ENCODE assay signal across 10 mouse cellular contexts in genomic region chr8:88631081-88631480, GRCm38 (mm10). TPM values are rescaled to one million over a fixed set of nuclear protein-coding genes. Genes with fewer than 3 reads are reported as not detected.
DNase-seq lines count a peak whose midpoint lies in the region; ATAC-seq and TF ChIP-seq lines count a peak whose summit lies in the region.
"Had no signal": no experiment of that assay in that cellular context is flagged by ENCODE, and none has a peak within 500 bp of the region (broad histone marks: within the 10 kb centered on the region; RNA-seq: fewer than 3 reads in every experiment).

No protein-coding gene starts in this region.

- no peak overlapping the region for H3K4me2 ChIP-seq in hindbrain, postnatal 0 days (ENCODE audit: low read depth, low read length)
- no peak overlapping the region for H3K4me2 ChIP-seq in hindbrain, embryonic 13.5 days
- H3K4me2 ChIP-seq: heart, embryonic 15.5 days; lung, embryonic 15.5 days had no signal

- TF ChIP-seq POLR2A in brain, embryonic 14.5 days (IDR thresholded peaks at IDR 0.05; ENCODE audit: borderline replicate concordance, extremely low read depth, insufficient read depth, insufficient read length, poor library complexity, severe bottlenecking): no peak

- H3K27me3 ChIP-seq in hindbrain, postnatal 0 days (ENCODE audit: insufficient read depth, low read length): no peaks in the 10 kb centered on the region
- peaks cover 24% of the 10 kb centered on the region for H3K27me3 ChIP-seq in hindbrain, embryonic 13.5 days

- no peak overlapping the region for H3K9ac ChIP-seq in hindbrain, postnatal 0 days (replicated peaks; ENCODE audit: low read length)
- no peak overlapping the region for H3K9ac ChIP-seq in hindbrain, embryonic 13.5 days
- H3K9ac ChIP-seq: heart, embryonic 15.5 days; lung, embryonic 15.5 days had no signal

- H3K4me1 ChIP-seq in hindbrain, postnatal 0 days (ENCODE audit: insufficient read depth, low read length): no peaks in the 10 kb centered on the region
- H3K4me1 ChIP-seq in hindbrain, embryonic 13.5 days (replicated peaks): peaks cover 20% of the 10 kb centered on the region

- H3K4me3 ChIP-seq in hindbrain, postnatal 0 days (ENCODE audit: low read length): no peak overlapping the region
- no peak overlapping the region for H3K4me3 ChIP-seq in hindbrain, embryonic 13.5 days
- H3K4me3 ChIP-seq: heart, embryonic 15.5 days; lung, embryonic 15.5 days had no signal

- H3K9me3 ChIP-seq in hindbrain, postnatal 0 days (ENCODE audit: low read length): no peaks in the 10 kb centered on the region
- H3K9me3 ChIP-seq in hindbrain, embryonic 13.5 days: no peaks in the 10 kb centered on the region
- H3K9me3 ChIP-seq: heart, embryonic 15.5 days; lung, embryonic 15.5 days had no signal

- no peaks in the 10 kb centered on the region for H3K36me3 ChIP-seq in hindbrain, postnatal 0 days (ENCODE audit: insufficient read depth, low read length)
- H3K36me3 ChIP-seq in hindbrain, embryonic 13.5 days: no peaks in the 10 kb centered on the region
- H3K36me3 ChIP-seq: heart, embryonic 15.5 days; lung, embryonic 15.5 days had no signal

- TF ChIP-seq CTCF in hindbrain, postnatal 0 days (IDR thresholded peaks at IDR 0.05; ENCODE audit: low read depth): peak; percentile 69
- TF ChIP-seq CTCF in brain, embryonic 14.5 days (IDR thresholded peaks at IDR 0.05; ENCODE audit: borderline replicate concordance, extremely low read depth, insufficient read depth, insufficient read length): peak; percentile 15; the same call in 1 of the 2 replicates

- DNase-seq in hindbrain, postnatal 0 days (ENCODE audit: low spot score): peak; percentile 76
- DNase-seq in brain, embryonic 14.5 days (ENCODE audit: low read depth): peak; percentile 58
- DNase-seq in lung, postnatal 10 days: peak; percentile 64
- peak; percentile 50 for DNase-seq in thymus, postnatal 4 days
- no peak for DNase-seq in gastrocnemius, postnatal 25 days
- no peak for DNase-seq in spleen, postnatal 10 days (ENCODE audit: low spot score in 2 of 2)

- no peak overlapping the region for H3K27ac ChIP-seq in hindbrain, postnatal 0 days
- no peak overlapping the region for H3K27ac ChIP-seq in hindbrain, embryonic 13.5 days
- H3K27ac ChIP-seq: heart, embryonic 15.5 days; lung, embryonic 15.5 days had no signal

- no peak for ATAC-seq in hindbrain, postnatal 0 days
- no peak for ATAC-seq in hindbrain, embryonic 13.5 days (ENCODE audit: low FRiP score)
- peak; percentile 21 for ATAC-seq in CD4-positive, CD25-positive, alpha-beta regulatory T cell, adult 4 months

RNA-seq across cellular contexts. Expression of gene Snx20, which starts 4.8 kb away (rescaled TPM):
- 0.47 and 1.1 TPM in 2 replicates for total RNA-seq in hindbrain, postnatal 0 days (2014; rRNA removed)
- polyA plus RNA-seq in hindbrain, postnatal 0 days (2015; fragmentation: Nextera tagmentation; extraction: Ambion mirVana): 2.2 TPM in 2 replicates
- polyA plus RNA-seq in hindbrain, embryonic 13.5 days (2015; fragmentation: Nextera tagmentation; extraction: Ambion mirVana): 1.2 and 1.3 TPM in 2 replicates
- 10 to 100 TPM; 15.0 to 16.8 TPM for polyA plus RNA-seq in CD4-positive, CD25-positive, alpha-beta regulatory T cell, adult 4 months (2017; shearing (Covaris generic))
- polyA plus RNA-seq in brain, embryonic 14.5 days (2012; rRNA removed): 0.78 and 0.92 TPM in 2 replicates
- under 1 TPM; 0.18 to 0.38 TPM for total RNA-seq in gastrocnemius, postnatal 25 days (2021)

RNA-seq across cellular contexts. Expression of gene Nod2, which starts 16.0 kb away (rescaled TPM):
- 0.32 and 1.7 TPM in 2 replicates for total RNA-seq in hindbrain, postnatal 0 days (2014; rRNA removed)
- polyA plus RNA-seq in hindbrain, postnatal 0 days (2015; fragmentation: Nextera tagmentation; extraction: Ambion mirVana): 0.05 TPM in 1 of 2 replicates, not detected in the other
- polyA plus RNA-seq in hindbrain, embryonic 13.5 days (2015; fragmentation: Nextera tagmentation; extraction: Ambion mirVana): 0.08 and 0.12 TPM in 2 replicates
- polyA plus RNA-seq in CD4-positive, CD25-positive, alpha-beta regulatory T cell, adult 4 months (2017; shearing (Covaris generic)): 1 to 10 TPM in 1 of 2 experiments, under 1 TPM in 1; 0.83 to 2.4 TPM
- 0.16 and 0.34 TPM in 2 replicates for polyA plus RNA-seq in brain, embryonic 14.5 days (2012; rRNA removed)
- total RNA-seq in gastrocnemius, postnatal 25 days (2021): under 1 TPM; 0.28 to 0.54 TPM

Comparison
In these comparisons a context has a peak if more than half of its experiments do, and no peak if none do; other contexts are left out.
1. DNase-seq: peak in hindbrain, postnatal 0 days (single experiment), brain, embryonic 14.5 days (single experiment), lung, postnatal 10 days (single experiment) and thymus, postnatal 4 days (single experiment); none in gastrocnemius, postnatal 25 days (single experiment) and spleen, postnatal 10 days (0 of 2).